Mouse (Mus musculus): ENCODE data around the gene Cfap43.

- TF ChIP-seq CTCF (IDR thresholded peaks at IDR 0.05; ENCODE audit: extremely low read depth, insufficient read depth, low read length) (no peak), POLR2A (IDR thresholded peaks at IDR 0.05; ENCODE audit: extremely low read depth, insufficient read depth, low read length) (no peak)
These were observed 138.9 kb downstream of the Cfap43 start for GRCm38 (mm10) chr19:47780145-47780544.

Measured in cortical plate, adult 2 months (tissue).